Mouse (Mus musculus) liver, embryonic 14.5 days (tissue): Measurements from ENCODE around the gene Cela1.

Source experiments
- CTCF ChIP-seq: IDR thresholded peaks from 2 replicates; pipeline ENCODE4 v1.5.1; 2016; ENCODE audit warnings: antibody characterized with exemption, low read depth, control low read depth
- EP300 ChIP-seq: IDR thresholded peaks from 2 replicates; pipeline ENCODE4 v1.6.1; 2016; ENCODE audit warnings: antibody characterized with exemption, low read depth

GRCm38 (mm10) chr15:100687430-100687971, at the start of gene Cela1:
- TF ChIP-seq CTCF (no peak), EP300 (no peak)
